Comparison of ENCODE assay signal across 14 mouse cellular contexts in genomic region chr17:15365650-15366049, GRCm38 (mm10). TPM values are rescaled to one million over a fixed set of nuclear protein-coding genes. Genes with fewer than 3 reads are reported as not detected.
DNase-seq lines count a peak whose midpoint lies in the region; ATAC-seq and TF ChIP-seq lines count a peak whose summit lies in the region.
"Had no signal": no experiment of that assay in that cellular context is flagged by ENCODE, and none has a peak within 500 bp of the region (broad histone marks: within the 10 kb centered on the region; RNA-seq: fewer than 3 reads in every experiment).

No protein-coding gene starts in this region.

- no peak overlapping the region for H3K4me2 ChIP-seq in heart, postnatal 0 days (ENCODE audit: low read depth, low read length)
- H3K4me2 ChIP-seq: forebrain, embryonic 15.5 days; liver, embryonic 13.5 days had no signal

- H3K27ac ChIP-seq in heart, postnatal 0 days (ENCODE audit: low read depth), result peak overlapping the region; percentile 28; the same call in 1 of the 2 replicates
- H3K27ac ChIP-seq in embryonic facial prominence, embryonic 10.5 days (replicated peaks), result no peak overlapping the region
- H3K27ac ChIP-seq: forebrain, embryonic 15.5 days; liver, embryonic 13.5 days had no signal

- H3K9me3 ChIP-seq in heart, postnatal 0 days (replicated peaks; ENCODE audit: control insufficient read depth, low read length), result 0 out of 2 replicates have a peak, but pooled peaks cover 2% of the 10 kb centered on the region
- H3K9me3 ChIP-seq in embryonic facial prominence, embryonic 10.5 days, result no peaks in the 10 kb centered on the region
- H3K9me3 ChIP-seq: forebrain, embryonic 15.5 days; liver, embryonic 13.5 days had no signal

- no peak overlapping the region for H3K9ac ChIP-seq in heart, postnatal 0 days (replicated peaks; ENCODE audit: low read depth, low read length)
- H3K9ac ChIP-seq: forebrain, embryonic 15.5 days; liver, embryonic 13.5 days had no signal

- H3K27me3 ChIP-seq in heart, postnatal 0 days (ENCODE audit: control insufficient read depth, insufficient read depth, low read length), result 0 out of 2 replicates have a peak, but pooled peaks cover 6% of the 10 kb centered on the region
- peaks cover 9% of the 10 kb centered on the region for H3K27me3 ChIP-seq in embryonic facial prominence, embryonic 10.5 days (replicated peaks; ENCODE audit: low read depth, poor library complexity, severe bottlenecking)
- H3K27me3 ChIP-seq: forebrain, embryonic 15.5 days had no signal

- H3K4me1 ChIP-seq in heart, postnatal 0 days (ENCODE audit: control insufficient read depth, insufficient read depth), result no peaks in the 10 kb centered on the region
- no peaks in the 10 kb centered on the region for H3K4me1 ChIP-seq in embryonic facial prominence, embryonic 10.5 days
- H3K4me1 ChIP-seq: liver, embryonic 13.5 days had no signal

- no peak for TF ChIP-seq EP300 in heart, postnatal 0 days (IDR thresholded peaks at IDR 0.05; ENCODE audit: low read depth)

- no peak for TF ChIP-seq CTCF in heart, postnatal 0 days (IDR thresholded peaks at IDR 0.05; ENCODE audit: low read depth)

- H3K36me3 ChIP-seq in heart, postnatal 0 days (replicated peaks; ENCODE audit: control insufficient read depth, insufficient read depth, low read length), result no peaks in the 10 kb centered on the region
- H3K36me3 ChIP-seq in embryonic facial prominence, embryonic 10.5 days (replicated peaks), result peaks cover 34% of the 10 kb centered on the region

- ATAC-seq in heart, postnatal 0 days (ENCODE audit: insufficient read depth, low read depth), result peak; percentile 60; the same call in 1 of the 2 replicates
- ATAC-seq: CD4-positive, CD25-positive, alpha-beta regulatory T cell, adult 4 months; forebrain, embryonic 15.5 days had no signal

- DNase-seq in gastrocnemius, adult 18-20 months (ENCODE audit: low spot score), result peak; percentile 26
- DNase-seq in gastrocnemius, postnatal 25 days, result no peak
- peak; percentile 29 for DNase-seq in urinary bladder, postnatal 25 days (ENCODE audit: low spot score)
- no peak for DNase-seq in urinary bladder, postnatal 10 days (ENCODE audit: low spot score)
- DNase-seq in heart, postnatal 0 days (ENCODE audit: low spot score), result peak; percentile 53
- no peak for DNase-seq in left cerebral cortex, adult 11 months (ENCODE audit: low spot score)
- no peak for DNase-seq in embryonic facial prominence, embryonic 10.5 days (ENCODE audit: low spot score)
- DNase-seq in Muller cell, postnatal 12 days (ENCODE audit: inconsistent ontology term), result no peak
- DNase-seq: kidney, postnatal 14 days; liver, embryonic 13.5 days; midbrain, embryonic 14.5 days; thymus, postnatal 14 days had no signal

- 40% methylated on average over 5 of the region's 5 CpGs for WGBS in heart, postnatal 0 days
- 88% methylated on average over 5 of the region's 5 CpGs for WGBS in embryonic facial prominence, embryonic 10.5 days

- no peak overlapping the region for H3K4me3 ChIP-seq in heart, postnatal 0 days (ENCODE audit: low read depth, low read length)
- no peak overlapping the region for H3K4me3 ChIP-seq in embryonic facial prominence, embryonic 10.5 days
- H3K4me3 ChIP-seq: forebrain, embryonic 15.5 days; liver, embryonic 13.5 days had no signal

RNA-seq across cellular contexts. Expression of gene Dll1, which starts 11.0 kb away (rescaled TPM):
- 1 to 10 TPM; 2.2 to 4.7 TPM for total RNA-seq in gastrocnemius, adult 18-20 months (2021)
- total RNA-seq in gastrocnemius, postnatal 25 days (2021), result 1 to 10 TPM; 3.4 to 3.8 TPM
- 3.7 and 18.9 TPM in 2 replicates for total RNA-seq in heart, postnatal 0 days (2014; rRNA removed; ENCODE audit: low replicate concordance)
- 3.0 and 3.5 TPM in 2 replicates for polyA plus RNA-seq in heart, postnatal 0 days (2015; fragmentation: Nextera tagmentation; extraction: Ambion mirVana)
- 13.2 and 22.1 TPM in 2 replicates for polyA plus RNA-seq in embryonic facial prominence, embryonic 10.5 days (2016; fragmentation: Nextera tagmentation; extraction: Ambion mirVana)

RNA-seq across cellular contexts. Expression of gene Fam120b, which starts 30.4 kb away (rescaled TPM):
- total RNA-seq in gastrocnemius, adult 18-20 months (2021), result 1 to 10 TPM; 9.8 to 10.0 TPM
- 10 to 100 TPM in 1 of 2 experiments, 1 to 10 TPM in 1; 8.6 to 10.3 TPM for total RNA-seq in gastrocnemius, postnatal 25 days (2021)
- 10.5 and 15.5 TPM in 2 replicates for total RNA-seq in heart, postnatal 0 days (2014; rRNA removed; ENCODE audit: low replicate concordance)
- polyA plus RNA-seq in heart, postnatal 0 days (2015; fragmentation: Nextera tagmentation; extraction: Ambion mirVana), result 10.9 and 12.2 TPM in 2 replicates
- polyA plus RNA-seq in embryonic facial prominence, embryonic 10.5 days (2016; fragmentation: Nextera tagmentation; extraction: Ambion mirVana), result 26.9 and 27.3 TPM in 2 replicates

Comparison
In these comparisons a context has a peak if more than half of its experiments do, and no peak if none do; other contexts are left out.
1. DNase-seq: peak in gastrocnemius, adult 18-20 months (single experiment), urinary bladder, postnatal 25 days (single experiment) and heart, postnatal 0 days (single experiment); none in gastrocnemius, postnatal 25 days (single experiment), urinary bladder, postnatal 10 days (single experiment), left cerebral cortex, adult 11 months (single experiment), embryonic facial prominence, embryonic 10.5 days (single experiment) and Muller cell, postnatal 12 days (single experiment).